In genomic region chr3:83811987-83812386, GRCm38 (mm10) we compare ENCODE assay signal across 19 mouse cellular contexts. TPM values are rescaled to one million over a fixed set of nuclear protein-coding genes. Genes with fewer than 3 reads are reported as not detected.
DNase-seq lines count a peak whose midpoint lies in the region; ATAC-seq and TF ChIP-seq lines count a peak whose summit lies in the region.
"Had no signal": no experiment of that assay in that cellular context is flagged by ENCODE, and none has a peak within 500 bp of the region (broad histone marks: within the 10 kb centered on the region; RNA-seq: fewer than 3 reads in every experiment).

No protein-coding gene starts in this region.

- H3K27me3 ChIP-seq in spleen, adult 2 months (ENCODE audit: control insufficient read depth, insufficient read depth, low read length), result no peaks in the 10 kb centered on the region
- H3K27me3 ChIP-seq: heart, embryonic 13.5 days; neural tube, embryonic 15.5 days had no signal

- TF ChIP-seq CTCF in spleen, adult 2 months (IDR thresholded peaks at IDR 0.05; ENCODE audit: extremely low read depth, insufficient read depth, insufficient read length, insufficient replicate concordance), result no peak

- DNase-seq in CD4-positive, CD25-positive, alpha-beta regulatory T cell, adult 2 months (ENCODE audit: low read depth, low spot score), result peak; percentile 16
- peak; percentile 34 to 40 for DNase-seq in spleen, adult 2 months (ENCODE audit: low read depth in 1 of 2, low spot score in 2 of 2)
- DNase-seq in spleen, postnatal 4 days (ENCODE audit: low spot score in 2 of 2), result no peak
- DNase-seq in induced T-regulatory cell, adult 2 months (ENCODE audit: low read depth), result peak; percentile 14
- DNase-seq in right cerebral cortex, postnatal 4 days, result no peak
- no peak for DNase-seq in urinary bladder, postnatal 36 days (ENCODE audit: low spot score in 2 of 2)
- DNase-seq: cerebellum, adult 11-12 months; kidney, postnatal 10 days; layer of hippocampus, adult 9-11 months; retina, postnatal 1 day; thymus, adult 18-20 months had no signal

- no peak for TF ChIP-seq POLR2A in spleen, adult 2 months (IDR thresholded peaks at IDR 0.05; ENCODE audit: low read depth, low read length)

- H3K4me3 ChIP-seq in spleen, adult 2 months (ENCODE audit: extremely low read depth, insufficient read depth, insufficient read length), result peak overlapping the region; percentile 19; the same call in 1 of the 2 replicates
- H3K4me3 ChIP-seq: forebrain, embryonic 10.5 days; heart, embryonic 13.5 days; hindbrain, embryonic 10.5 days; neural tube, embryonic 15.5 days had no signal

- H3K36me3 ChIP-seq in spleen, adult 2 months (ENCODE audit: control insufficient read depth, insufficient read depth, low read length), result no peaks in the 10 kb centered on the region
- H3K36me3 ChIP-seq: forebrain, embryonic 10.5 days; heart, embryonic 13.5 days; hindbrain, embryonic 10.5 days; neural tube, embryonic 15.5 days had no signal

- H3K27ac ChIP-seq in spleen, adult 2 months (ENCODE audit: insufficient read depth, low read length), result peak overlapping the region; percentile 92
- H3K27ac ChIP-seq: forebrain, embryonic 10.5 days; heart, embryonic 13.5 days; hindbrain, embryonic 10.5 days; neural tube, embryonic 15.5 days had no signal

- WGBS in spleen, adult 2 months, result 7% methylated on average over 7 of the region's 7 CpGs

- peaks cover 17% of the 10 kb centered on the region; the same call in 1 of the 2 replicates for H3K4me1 ChIP-seq in spleen, adult 2 months (ENCODE audit: control insufficient read depth, insufficient read depth, insufficient read length)
- H3K4me1 ChIP-seq: forebrain, embryonic 10.5 days; heart, embryonic 13.5 days; hindbrain, embryonic 10.5 days; neural tube, embryonic 15.5 days had no signal

- ATAC-seq in CD4-positive, CD25-positive, alpha-beta regulatory T cell, adult 4 months, result no peak
- ATAC-seq in neutrophil, adult 5-6 weeks (ENCODE audit: extremely low read depth, insufficient number of reproducible peaks, low FRiP score, poor library complexity, severe bottlenecking), result peak; percentile 80
- ATAC-seq: intestine, postnatal 0 days had no signal

RNA-seq across cellular contexts. Expression of gene Tlr2, which starts 29.6 kb away (rescaled TPM):
- 1 to 10 TPM; 1.2 to 1.6 TPM for polyA plus RNA-seq in CD4-positive, CD25-positive, alpha-beta regulatory T cell, adult 4 months (2017; shearing (Covaris generic))
- 4.1 and 4.7 TPM in 2 replicates for polyA plus RNA-seq in spleen, adult 2 months (2012; rRNA removed)
- total RNA-seq in neutrophil, adult 5-6 weeks (2017), result 49.6 and 54.5 TPM in 2 replicates

RNA-seq across cellular contexts. Expression of gene Sfrp2, which starts 45.9 kb away (rescaled TPM):
- 1 to 10 TPM; 7.2 to 9.0 TPM for polyA plus RNA-seq in CD4-positive, CD25-positive, alpha-beta regulatory T cell, adult 4 months (2017; shearing (Covaris generic))
- polyA plus RNA-seq in spleen, adult 2 months (2012; rRNA removed), result 0.77 and 1.2 TPM in 2 replicates
- not detected in 2 replicates for total RNA-seq in neutrophil, adult 5-6 weeks (2017)
- total RNA-seq: megakaryocyte-erythroid progenitor cell, adult 5-6 weeks had no signal

Comparison
In these comparisons a context has a peak if more than half of its experiments do, and no peak if none do; other contexts are left out.
1. DNase-seq: peak in CD4-positive, CD25-positive, alpha-beta regulatory T cell, adult 2 months (single experiment), spleen, adult 2 months (2 of 2) and induced T-regulatory cell, adult 2 months (single experiment); none in spleen, postnatal 4 days (0 of 2), right cerebral cortex, postnatal 4 days (single experiment) and urinary bladder, postnatal 36 days (0 of 2).